In the genomic region with DNA sequence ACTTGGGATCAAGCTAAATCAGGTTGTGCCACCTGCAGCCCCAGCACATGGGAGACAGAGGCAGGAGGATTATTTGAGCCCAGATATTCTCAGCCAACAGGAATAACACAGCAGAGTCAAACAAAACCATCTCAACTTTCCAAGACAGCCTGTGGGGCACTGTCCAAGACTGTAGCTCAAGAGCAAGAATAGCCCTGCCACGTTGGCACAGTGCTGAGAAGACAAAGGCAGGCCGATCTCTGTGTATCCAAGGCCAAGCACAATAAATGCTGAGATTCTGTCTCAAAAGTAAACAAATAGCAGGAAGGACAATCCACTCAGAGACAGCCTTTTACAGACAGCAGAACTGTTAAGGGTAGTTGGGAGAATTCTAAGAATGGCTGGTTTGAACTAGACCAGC, we compare ENCODE assay signal across 12 mouse cellular contexts. TPM values are rescaled to one million over a fixed set of nuclear protein-coding genes. Genes with fewer than 3 reads are reported as not detected.
DNase-seq lines count a peak whose midpoint lies in the region; ATAC-seq and TF ChIP-seq lines count a peak whose summit lies in the region.
"Had no signal": no experiment of that assay in that cellular context is flagged by ENCODE, and none has a peak within 500 bp of the region (broad histone marks: within the 10 kb centered on the region; RNA-seq: fewer than 3 reads in every experiment).

No protein-coding gene starts in this region.

- 51% methylated on average over 2 of the region's 2 CpGs for WGBS in heart, embryonic 15.5 days
- WGBS in midbrain, embryonic 11.5 days = 69% methylated on average over 2 of the region's 2 CpGs
- 51% methylated on average over 2 of the region's 2 CpGs for WGBS in midbrain, postnatal 0 days
- 41% methylated on average over 2 of the region's 2 CpGs for WGBS in hindbrain, embryonic 16.5 days
- 11% methylated on average over 2 of the region's 2 CpGs for WGBS in stomach, postnatal 0 days

- H3K4me1 ChIP-seq in heart, embryonic 15.5 days (replicated peaks) = peaks cover 34% of the 10 kb centered on the region
- peaks cover 16% of the 10 kb centered on the region for H3K4me1 ChIP-seq in midbrain, embryonic 11.5 days (ENCODE audit: control insufficient read depth, insufficient read depth, low read length)
- no peaks in the 10 kb centered on the region for H3K4me1 ChIP-seq in midbrain, postnatal 0 days (ENCODE audit: insufficient read depth, low read length)
- peaks cover 12% of the 10 kb centered on the region for H3K4me1 ChIP-seq in hindbrain, embryonic 16.5 days (ENCODE audit: control insufficient read depth, insufficient read depth, low read depth, low read length)
- peaks cover 11% of the 10 kb centered on the region for H3K4me1 ChIP-seq in stomach, postnatal 0 days (replicated peaks; ENCODE audit: control insufficient read depth, insufficient read depth)

- no peak overlapping the region for H3K4me3 ChIP-seq in heart, embryonic 15.5 days
- no peak overlapping the region for H3K4me3 ChIP-seq in midbrain, embryonic 11.5 days (ENCODE audit: low read depth, low read length)
- H3K4me3 ChIP-seq in midbrain, postnatal 0 days (ENCODE audit: low read depth, low read length) = no peak overlapping the region
- no peak overlapping the region for H3K4me3 ChIP-seq in hindbrain, embryonic 16.5 days (ENCODE audit: low read length)
- H3K4me3 ChIP-seq in stomach, postnatal 0 days (ENCODE audit: low read depth, low read length) = no peak overlapping the region

- H3K9ac ChIP-seq in heart, embryonic 15.5 days = no peak overlapping the region
- H3K9ac ChIP-seq in midbrain, embryonic 11.5 days (ENCODE audit: low read length) = no peak overlapping the region
- no peak overlapping the region for H3K9ac ChIP-seq in midbrain, postnatal 0 days (replicated peaks; ENCODE audit: low read length, poor library complexity, severe bottlenecking)
- no peak overlapping the region for H3K9ac ChIP-seq in hindbrain, embryonic 16.5 days (ENCODE audit: low read depth, low read length)
- no peak overlapping the region for H3K9ac ChIP-seq in stomach, postnatal 0 days (ENCODE audit: low read length)

- H3K27ac ChIP-seq in heart, embryonic 15.5 days = peak overlapping the region; percentile 5; the same call in 1 of the 2 replicates
- H3K27ac ChIP-seq in midbrain, embryonic 11.5 days (ENCODE audit: low read depth, low read length) = no peak overlapping the region
- no peak overlapping the region for H3K27ac ChIP-seq in midbrain, postnatal 0 days (ENCODE audit: low read depth, low read length)
- peak overlapping the region; percentile 19; the same call in 1 of the 2 replicates for H3K27ac ChIP-seq in hindbrain, embryonic 16.5 days (ENCODE audit: low read depth, low read length)
- H3K27ac ChIP-seq in stomach, postnatal 0 days (replicated peaks) = peak overlapping the region; percentile 70

- no peak overlapping the region for H3K4me2 ChIP-seq in heart, embryonic 15.5 days
- H3K4me2 ChIP-seq in midbrain, embryonic 11.5 days = no peak overlapping the region
- no peak overlapping the region for H3K4me2 ChIP-seq in midbrain, postnatal 0 days (ENCODE audit: low read depth, low read length, poor library complexity, severe bottlenecking)
- H3K4me2 ChIP-seq in hindbrain, embryonic 16.5 days (ENCODE audit: low read length) = no peak overlapping the region
- no peak overlapping the region for H3K4me2 ChIP-seq in stomach, postnatal 0 days (replicated peaks; ENCODE audit: low read depth)

- no peak for TF ChIP-seq CTCF in midbrain, postnatal 0 days (IDR thresholded peaks at IDR 0.05)
- no peak for TF ChIP-seq CTCF in stomach, postnatal 0 days (IDR thresholded peaks at IDR 0.05; ENCODE audit: low read depth)

- no peaks in the 10 kb centered on the region for H3K36me3 ChIP-seq in heart, embryonic 15.5 days
- no peaks in the 10 kb centered on the region for H3K36me3 ChIP-seq in midbrain, embryonic 11.5 days (ENCODE audit: control insufficient read depth, insufficient read depth, low read length)
- no peaks in the 10 kb centered on the region for H3K36me3 ChIP-seq in midbrain, postnatal 0 days (ENCODE audit: insufficient read depth, low read length)
- H3K36me3 ChIP-seq in hindbrain, embryonic 16.5 days (ENCODE audit: control insufficient read depth, insufficient read depth, low read length) = no peaks in the 10 kb centered on the region
- no peaks in the 10 kb centered on the region; the same call in 1 of the 2 replicates for H3K36me3 ChIP-seq in stomach, postnatal 0 days (ENCODE audit: control insufficient read depth, insufficient read depth, low read length)

- H3K9me3 ChIP-seq in heart, embryonic 15.5 days (replicated peaks) = no peaks in the 10 kb centered on the region
- no peaks in the 10 kb centered on the region for H3K9me3 ChIP-seq in midbrain, embryonic 11.5 days (ENCODE audit: control insufficient read depth, low read length)
- H3K9me3 ChIP-seq in midbrain, postnatal 0 days (ENCODE audit: low read length) = no peaks in the 10 kb centered on the region
- no peaks in the 10 kb centered on the region for H3K9me3 ChIP-seq in hindbrain, embryonic 16.5 days (ENCODE audit: control insufficient read depth, low read length)
- H3K9me3 ChIP-seq in stomach, postnatal 0 days (ENCODE audit: control insufficient read depth, low read length) = no peaks in the 10 kb centered on the region

- no peaks in the 10 kb centered on the region for H3K27me3 ChIP-seq in heart, embryonic 15.5 days
- H3K27me3 ChIP-seq in midbrain, embryonic 11.5 days (ENCODE audit: control insufficient read depth, insufficient read depth, low read length) = no peaks in the 10 kb centered on the region
- H3K27me3 ChIP-seq in midbrain, postnatal 0 days (ENCODE audit: insufficient read depth, low read length) = no peaks in the 10 kb centered on the region
- no peaks in the 10 kb centered on the region for H3K27me3 ChIP-seq in hindbrain, embryonic 16.5 days (replicated peaks; ENCODE audit: control insufficient read depth, insufficient read depth, low read length)
- no peaks in the 10 kb centered on the region for H3K27me3 ChIP-seq in stomach, postnatal 0 days (ENCODE audit: control insufficient read depth, insufficient read depth, low read length)
- H3K27me3 ChIP-seq: CH12.LX had no signal

- no peak for ATAC-seq in heart, embryonic 15.5 days (replicated peaks; ENCODE audit: insufficient number of reproducible peaks, insufficient read depth, low FRiP score, low read depth)
- ATAC-seq in midbrain, embryonic 11.5 days (ENCODE audit: low FRiP score) = no peak
- no peak for ATAC-seq in midbrain, postnatal 0 days (ENCODE audit: low FRiP score)
- ATAC-seq in hindbrain, embryonic 16.5 days = no peak
- peak; percentile 19; the same call in 1 of the 2 replicates for ATAC-seq in stomach, postnatal 0 days (ENCODE audit: low FRiP score, low TSS enrichment)

- no peak for TF ChIP-seq EP300 in stomach, postnatal 0 days (optimal IDR thresholded peaks at IDR 0.05)

- no peak for DNase-seq in heart, adult 9 months (ENCODE audit: low spot score in 2 of 2)
- peak; percentile 39 for DNase-seq in midbrain, embryonic 11.5 days (ENCODE audit: low spot score, missing footprints)
- DNase-seq in midbrain, postnatal 0 days (ENCODE audit: low spot score) = no peak
- peak; percentile 22 for DNase-seq in stomach, postnatal 0 days (ENCODE audit: low spot score)
- no peak for DNase-seq in testis, postnatal 10 days (ENCODE audit: low spot score)
- no peak for DNase-seq in cerebellum, adult 8-10 months
- DNase-seq: kidney, postnatal 36 days; right cerebral cortex, adult 18-20 months had no signal

RNA-seq across cellular contexts. Expression of gene Naif1, which starts 10.1 kb away (rescaled TPM):
- 4.0 and 5.1 TPM in 2 replicates for polyA plus RNA-seq in heart, embryonic 15.5 days (2015; fragmentation: Nextera tagmentation; extraction: Ambion mirVana)
- polyA plus RNA-seq in midbrain, embryonic 11.5 days (2014; fragmentation: Nextera tagmentation; extraction: Ambion mirVana) = 6.3 and 6.4 TPM in 2 replicates
- total RNA-seq in midbrain, postnatal 0 days (2014; rRNA removed) = 2.4 and 3.2 TPM in 2 replicates
- polyA plus RNA-seq in midbrain, postnatal 0 days (2015; fragmentation: Nextera tagmentation; extraction: Ambion mirVana) = 3.0 and 3.2 TPM in 2 replicates
- 5.1 and 5.2 TPM in 2 replicates for polyA plus RNA-seq in hindbrain, embryonic 16.5 days (2015; fragmentation: Nextera tagmentation; extraction: Ambion mirVana)
- polyA plus RNA-seq in stomach, postnatal 0 days (2015; fragmentation: Nextera tagmentation; extraction: Ambion mirVana) = 2.5 and 2.6 TPM in 2 replicates

RNA-seq across cellular contexts. Expression of gene Slc25a25, which starts 11.1 kb away (rescaled TPM):
- 9.1 and 12.1 TPM in 2 replicates for polyA plus RNA-seq in heart, embryonic 15.5 days (2015; fragmentation: Nextera tagmentation; extraction: Ambion mirVana)
- 20.0 and 20.4 TPM in 2 replicates for polyA plus RNA-seq in midbrain, embryonic 11.5 days (2014; fragmentation: Nextera tagmentation; extraction: Ambion mirVana)
- 60.6 and 69.2 TPM in 2 replicates for total RNA-seq in midbrain, postnatal 0 days (2014; rRNA removed)
- 52.0 and 53.4 TPM in 2 replicates for polyA plus RNA-seq in midbrain, postnatal 0 days (2015; fragmentation: Nextera tagmentation; extraction: Ambion mirVana)
- polyA plus RNA-seq in hindbrain, embryonic 16.5 days (2015; fragmentation: Nextera tagmentation; extraction: Ambion mirVana) = 55.0 and 60.6 TPM in 2 replicates
- polyA plus RNA-seq in stomach, postnatal 0 days (2015; fragmentation: Nextera tagmentation; extraction: Ambion mirVana) = 11.1 and 11.5 TPM in 2 replicates

RNA-seq across cellular contexts. Expression of gene Ptges2, which starts 44.5 kb away (rescaled TPM):
- polyA plus RNA-seq in heart, embryonic 15.5 days (2015; fragmentation: Nextera tagmentation; extraction: Ambion mirVana) = 38.2 and 41.8 TPM in 2 replicates
- 24.7 and 25.4 TPM in 2 replicates for polyA plus RNA-seq in midbrain, embryonic 11.5 days (2014; fragmentation: Nextera tagmentation; extraction: Ambion mirVana)
- 33.3 and 41.1 TPM in 2 replicates for total RNA-seq in midbrain, postnatal 0 days (2014; rRNA removed)
- polyA plus RNA-seq in midbrain, postnatal 0 days (2015; fragmentation: Nextera tagmentation; extraction: Ambion mirVana) = 56.2 and 62.3 TPM in 2 replicates
- 56.4 and 59.8 TPM in 2 replicates for polyA plus RNA-seq in hindbrain, embryonic 16.5 days (2015; fragmentation: Nextera tagmentation; extraction: Ambion mirVana)
- 31.6 and 33.0 TPM in 2 replicates for polyA plus RNA-seq in stomach, postnatal 0 days (2015; fragmentation: Nextera tagmentation; extraction: Ambion mirVana)

RNA-seq across cellular contexts. Expression of gene Lcn2, which starts 52.1 kb away (rescaled TPM):
- polyA plus RNA-seq in heart, embryonic 15.5 days (2015; fragmentation: Nextera tagmentation; extraction: Ambion mirVana) = 2.2 and 2.8 TPM in 2 replicates
- polyA plus RNA-seq in midbrain, embryonic 11.5 days (2014; fragmentation: Nextera tagmentation; extraction: Ambion mirVana) = 0.30 TPM in 1 of 2 replicates, not detected in the other
- total RNA-seq in midbrain, postnatal 0 days (2014; rRNA removed) = 0.57 TPM in 1 of 2 replicates, not detected in the other
- 0.35 and 0.44 TPM in 2 replicates for polyA plus RNA-seq in midbrain, postnatal 0 days (2015; fragmentation: Nextera tagmentation; extraction: Ambion mirVana)
- 0.76 and 0.93 TPM in 2 replicates for polyA plus RNA-seq in hindbrain, embryonic 16.5 days (2015; fragmentation: Nextera tagmentation; extraction: Ambion mirVana)
- 1.8 TPM in 2 replicates for polyA plus RNA-seq in stomach, postnatal 0 days (2015; fragmentation: Nextera tagmentation; extraction: Ambion mirVana)
- total RNA-seq: CH12.LX had no signal
- polyA plus RNA-seq: limb, embryonic 11.5 days had no signal

RNA-seq across cellular contexts. Expression of gene 1110008P14Rik, which starts 58.4 kb away (rescaled TPM):
- polyA plus RNA-seq in heart, embryonic 15.5 days (2015; fragmentation: Nextera tagmentation; extraction: Ambion mirVana) = 43.9 and 46.0 TPM in 2 replicates
- 46.4 and 49.4 TPM in 2 replicates for polyA plus RNA-seq in midbrain, embryonic 11.5 days (2014; fragmentation: Nextera tagmentation; extraction: Ambion mirVana)
- total RNA-seq in midbrain, postnatal 0 days (2014; rRNA removed) = 336 and 450 TPM in 2 replicates
- polyA plus RNA-seq in midbrain, postnatal 0 days (2015; fragmentation: Nextera tagmentation; extraction: Ambion mirVana) = 198 and 224 TPM in 2 replicates
- polyA plus RNA-seq in hindbrain, embryonic 16.5 days (2015; fragmentation: Nextera tagmentation; extraction: Ambion mirVana) = 161 and 196 TPM in 2 replicates
- polyA plus RNA-seq in stomach, postnatal 0 days (2015; fragmentation: Nextera tagmentation; extraction: Ambion mirVana) = 85.0 and 90.1 TPM in 2 replicates

Comparison
In these comparisons a context has a peak if more than half of its experiments do, and no peak if none do; other contexts are left out.
1. DNase-seq: peak in midbrain, embryonic 11.5 days (single experiment) and stomach, postnatal 0 days (single experiment); none in heart, adult 9 months (0 of 2), midbrain, postnatal 0 days (single experiment), testis, postnatal 10 days (single experiment) and cerebellum, adult 8-10 months (single experiment).
2. H3K27ac ChIP-seq: peak in heart, embryonic 15.5 days (single experiment), hindbrain, embryonic 16.5 days (single experiment) and stomach, postnatal 0 days (single experiment); none in midbrain, embryonic 11.5 days (single experiment) and midbrain, postnatal 0 days (single experiment).